8 mouse cellular contexts compared by ENCODE assay signal in the genomic region with DNA sequence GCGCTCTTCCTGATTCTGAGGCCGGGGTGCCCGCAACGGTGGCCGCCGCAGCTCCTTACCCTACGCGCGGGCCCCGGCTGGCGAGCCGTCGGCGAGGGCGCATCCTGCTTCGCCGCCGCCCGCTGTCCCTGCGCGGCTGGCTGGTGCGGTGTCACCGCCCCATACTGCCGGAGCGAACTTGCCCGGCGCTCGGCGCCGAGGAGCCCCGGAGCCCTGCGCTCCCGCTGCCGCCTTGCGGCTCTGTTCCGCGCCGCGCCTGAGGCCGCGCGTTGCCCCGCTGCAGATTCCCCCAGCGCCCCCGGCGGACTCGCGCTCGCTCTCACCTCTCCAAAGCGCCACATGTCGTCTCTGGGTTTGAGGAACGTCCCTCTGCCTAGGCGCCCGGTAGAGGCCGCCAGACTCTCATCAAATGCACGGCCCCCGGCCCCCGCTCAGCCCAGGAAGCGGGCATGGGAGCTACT. TPM values are rescaled to one million over a fixed set of nuclear protein-coding genes. Genes with fewer than 3 reads are reported as not detected.
DNase-seq lines count a peak whose midpoint lies in the region; ATAC-seq and TF ChIP-seq lines count a peak whose summit lies in the region.

TSS of gene Gabra5 (minus strand) at position 379 of the 461 bp plus-strand sequence.

- H3K36me3 ChIP-seq in testis, adult 2 months (ENCODE audit: control insufficient read depth, insufficient read depth, low read length) = no peaks in the 10 kb centered on the region
- H3K36me3 ChIP-seq in intestine, embryonic 14.5 days (ENCODE audit: control insufficient read depth, insufficient read depth, low read length) = no peaks in the 10 kb centered on the region
- H3K36me3 ChIP-seq in liver, embryonic 12.5 days = no peaks in the 10 kb centered on the region
- no peaks in the 10 kb centered on the region for H3K36me3 ChIP-seq in stomach, embryonic 14.5 days (ENCODE audit: control insufficient read depth, insufficient read depth, low read length)

- no peak for TF ChIP-seq POLR2A in testis, adult 2 months (IDR thresholded peaks at IDR 0.05; ENCODE audit: control insufficient read depth, low read depth, low read length)

- no peak within 1 kb of the TSS for H3K9ac ChIP-seq in intestine, embryonic 14.5 days (ENCODE audit: low read length)
- no peak within 1 kb of the TSS for H3K9ac ChIP-seq in liver, embryonic 12.5 days
- no peak within 1 kb of the TSS; the same call in 1 of the 2 replicates for H3K9ac ChIP-seq in stomach, embryonic 14.5 days (replicated peaks; ENCODE audit: low read depth, low read length)

- whole genome bisulfite sequencing in intestine, embryonic 14.5 days = under 1% methylated on average over 57 of the region's 59 CpGs
- WGBS in liver, embryonic 12.5 days (ENCODE audit: insufficient replicate concordance) = 2% methylated on average over 59 of the region's 59 CpGs
- WGBS in stomach, embryonic 14.5 days = under 1% methylated on average over 58 of the region's 59 CpGs

- H3K4me1 ChIP-seq in testis, adult 2 months (ENCODE audit: control insufficient read depth, insufficient read depth, low read length) = peaks cover 14% of the 10 kb centered on the region
- no peaks in the 10 kb centered on the region for H3K4me1 ChIP-seq in intestine, embryonic 14.5 days (replicated peaks; ENCODE audit: control insufficient read depth, insufficient read depth, low read length)
- no peaks in the 10 kb centered on the region for H3K4me1 ChIP-seq in liver, embryonic 12.5 days
- 0 out of 2 replicates have a peak, but pooled peaks cover 3% of the 10 kb centered on the region for H3K4me1 ChIP-seq in stomach, embryonic 14.5 days (ENCODE audit: control insufficient read depth, insufficient read depth, low read length)

- DNase-seq in adrenal gland, postnatal 10 days = peak; percentile 14
- no peak for DNase-seq in adrenal gland, postnatal 4 days (ENCODE audit: low spot score in 2 of 2)
- DNase-seq in testis, postnatal 10 days (ENCODE audit: low spot score) = no peak
- peak; percentile 62 for DNase-seq in intestine, embryonic 14.5 days (ENCODE audit: low spot score)
- no peak for DNase-seq in gastrocnemius, postnatal 10 days

- no peaks in the 10 kb centered on the region for H3K27me3 ChIP-seq in testis, adult 2 months (ENCODE audit: control insufficient read depth, insufficient read depth, low read length)
- H3K27me3 ChIP-seq in intestine, embryonic 14.5 days (replicated peaks; ENCODE audit: control insufficient read depth, insufficient read depth, low read length) = peaks cover 60% of the 10 kb centered on the region
- peaks cover 51% of the 10 kb centered on the region for H3K27me3 ChIP-seq in liver, embryonic 12.5 days (replicated peaks)
- peaks cover 36% of the 10 kb centered on the region for H3K27me3 ChIP-seq in stomach, embryonic 14.5 days (ENCODE audit: control insufficient read depth, insufficient read depth, low read length)

- H3K4me2 ChIP-seq in intestine, embryonic 14.5 days (ENCODE audit: low read length) = peak within 1 kb of the TSS; percentile 69
- peak within 1 kb of the TSS; percentile 49 for H3K4me2 ChIP-seq in liver, embryonic 12.5 days
- peak within 1 kb of the TSS; percentile 62 for H3K4me2 ChIP-seq in stomach, embryonic 14.5 days (replicated peaks; ENCODE audit: low read depth, low read length)

- TF ChIP-seq CTCF in testis, adult 2 months (IDR thresholded peaks at IDR 0.05; ENCODE audit: control insufficient read depth, insufficient read depth, insufficient replicate concordance, low read depth, low read length) = no peak

- H3K27ac ChIP-seq in testis, adult 2 months (ENCODE audit: control insufficient read depth, insufficient read depth, low read depth, low read length) = no peak within 1 kb of the TSS
- no peak within 1 kb of the TSS for H3K27ac ChIP-seq in intestine, embryonic 14.5 days (ENCODE audit: low read depth)
- no peak within 1 kb of the TSS for H3K27ac ChIP-seq in liver, embryonic 12.5 days
- H3K27ac ChIP-seq in stomach, embryonic 14.5 days (ENCODE audit: low read length) = no peak within 1 kb of the TSS

- peak; percentile 76 for ATAC-seq in intestine, embryonic 14.5 days (replicated peaks; ENCODE audit: low FRiP score, low TSS enrichment, low read depth)
- no peak for ATAC-seq in liver, embryonic 12.5 days
- peak; percentile 70 for ATAC-seq in stomach, embryonic 14.5 days (ENCODE audit: insufficient number of reproducible peaks, insufficient read depth, low FRiP score, low read depth)

- H3K4me3 ChIP-seq in testis, adult 2 months (ENCODE audit: control insufficient read depth, low read depth, low read length) = peak within 1 kb of the TSS; percentile 84
- H3K4me3 ChIP-seq in intestine, embryonic 14.5 days (ENCODE audit: low read depth, low read length) = peak within 1 kb of the TSS; percentile 39
- peak within 1 kb of the TSS; percentile 32 for H3K4me3 ChIP-seq in liver, embryonic 12.5 days
- peak within 1 kb of the TSS; percentile 42 for H3K4me3 ChIP-seq in stomach, embryonic 14.5 days (ENCODE audit: low read depth, low read length)

- no peaks in the 10 kb centered on the region for H3K9me3 ChIP-seq in intestine, embryonic 14.5 days (ENCODE audit: control insufficient read depth, low read length)
- H3K9me3 ChIP-seq in liver, embryonic 12.5 days (replicated peaks) = no peaks in the 10 kb centered on the region
- no peaks in the 10 kb centered on the region for H3K9me3 ChIP-seq in stomach, embryonic 14.5 days (ENCODE audit: control insufficient read depth, low read depth, low read length)

RNA-seq across cellular contexts. Expression of gene Gabra5, which starts in this region (rescaled TPM):
- under 1 TPM; 0.15 to 0.33 TPM for total RNA-seq in adrenal gland, postnatal 10 days (2021)
- under 1 TPM; 0.28 to 0.90 TPM for total RNA-seq in adrenal gland, postnatal 4 days (2021)
- polyA plus RNA-seq in testis, adult 2 months (2012; rRNA removed) = 0.60 and 0.78 TPM in 2 replicates
- polyA plus RNA-seq in intestine, embryonic 14.5 days (2014; fragmentation: Nextera tagmentation; extraction: Ambion mirVana) = 0.38 and 0.49 TPM in 2 replicates
- polyA plus RNA-seq in liver, embryonic 12.5 days (2016; fragmentation: Nextera tagmentation; extraction: Ambion mirVana) = 0.19 and 0.23 TPM in 2 replicates
- 0.48 and 0.74 TPM in 2 replicates for polyA plus RNA-seq in stomach, embryonic 14.5 days (2014; fragmentation: Nextera tagmentation; extraction: Ambion mirVana)
- under 1 TPM; 0.11 to 0.12 TPM for total RNA-seq in gastrocnemius, postnatal 10 days (2021)

Comparison
In these comparisons a context has a peak if more than half of its experiments do, and no peak if none do; other contexts are left out.
1. Peak in DNase-seq in adrenal gland, postnatal 10 days; RNA of the gene not detected or under 1 TPM.
2. Peak in DNase-seq, ATAC-seq, H3K4me3 ChIP-seq and H3K4me2 ChIP-seq in intestine, embryonic 14.5 days; RNA of the gene not detected or under 1 TPM.
3. Peak in ATAC-seq, H3K4me3 ChIP-seq and H3K4me2 ChIP-seq in stomach, embryonic 14.5 days; RNA of the gene not detected or under 1 TPM.
4. H3K4me3 ChIP-seq: peak in every context shown above with its lines; median percentile 84 in testis, adult 2 months; 42 in stomach, embryonic 14.5 days; 39 in intestine, embryonic 14.5 days; 32 in liver, embryonic 12.5 days.